ENCODE assay signal across 13 mouse cellular contexts in the genomic region with DNA sequence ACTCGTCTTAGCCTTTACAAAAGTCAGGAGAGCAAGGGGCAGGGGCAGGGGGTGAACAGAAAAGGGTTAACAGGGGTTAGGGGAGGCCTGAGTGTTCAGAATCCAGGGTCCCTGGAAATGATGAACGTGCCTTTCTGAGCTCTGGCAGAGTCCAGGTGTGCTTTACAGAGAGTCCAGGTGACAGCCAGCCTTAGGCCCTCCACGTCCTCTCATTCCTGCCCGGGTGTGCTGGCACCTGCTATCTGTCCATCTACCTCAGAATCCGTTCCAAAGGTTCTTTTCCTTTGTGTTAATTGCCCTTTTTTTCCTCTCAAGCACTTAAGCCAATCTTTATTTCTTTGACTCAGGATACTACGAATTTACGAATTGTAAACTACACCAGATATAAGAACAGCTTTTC.
"Had no signal": no experiment of that assay in that cellular context is flagged by ENCODE, and none has a peak within 500 bp of the region (broad histone marks: within the 10 kb centered on the region; RNA-seq: fewer than 3 reads in every experiment).

No protein-coding gene starts in this region.

- H3K9ac ChIP-seq: limb, embryonic 15.5 days; liver, embryonic 13.5 days; midbrain, embryonic 12.5 days; neural tube, embryonic 13.5 days had no signal

- H3K27me3 ChIP-seq: limb, embryonic 15.5 days; liver, embryonic 13.5 days; neural tube, embryonic 13.5 days had no signal

- DNase-seq: kidney, postnatal 14 days; layer of hippocampus, adult 9-11 months; layer of hippocampus, postnatal 36 days; liver, embryonic 13.5 days; lung, adult 18-20 months; right cerebral cortex, adult 18-20 months; right cerebral cortex, postnatal 25 days; thymus, postnatal 36 days had no signal

- ATAC-seq: inflammation-experienced regulatory T-cells, adult 6 months; midbrain, embryonic 16.5 days had no signal

- H3K4me2 ChIP-seq: limb, embryonic 15.5 days; liver, embryonic 13.5 days; midbrain, embryonic 12.5 days; neural tube, embryonic 13.5 days had no signal

- H3K4me3 ChIP-seq: limb, embryonic 15.5 days; liver, embryonic 13.5 days; midbrain, embryonic 12.5 days; neural tube, embryonic 13.5 days had no signal

- H3K36me3 ChIP-seq: limb, embryonic 15.5 days; liver, embryonic 13.5 days; midbrain, embryonic 12.5 days had no signal

- H3K9me3 ChIP-seq: limb, embryonic 15.5 days; liver, embryonic 13.5 days; midbrain, embryonic 12.5 days; neural tube, embryonic 13.5 days had no signal

- H3K27ac ChIP-seq: limb, embryonic 15.5 days; liver, embryonic 13.5 days; midbrain, embryonic 12.5 days; neural tube, embryonic 13.5 days had no signal
